Mouse (Mus musculus): ENCODE data around the gene Clasp2. TPM values are rescaled to one million over a fixed set of nuclear protein-coding genes. Genes with fewer than 3 reads are reported as not detected.
"Not testable (repeated sequence)": the region's sequence is repeated elsewhere in the genome, so short reads cannot be mapped to it uniquely, and the experiment has no call there.

Clasp2 gene
- polyA plus RNA-seq, 2 experiments: 18.7 to 21.4 TPM

GRCm38 (mm10) chr9:113894903-113895302 lies 153.6 kb downstream of the Clasp2 start:
- ATAC-seq (ENCODE audit: low FRiP score, low read depth) (no peak), DNase-seq (ENCODE audit: low spot score) (no peak)
- no peak for TF ChIP-seq POLR2A (IDR thresholded peaks at IDR 0.05; ENCODE audit: borderline replicate concordance, extremely low read depth, insufficient read depth, insufficient read length)
- H3K36me3 ChIP-seq (ENCODE audit: control insufficient read depth, insufficient read depth, low read length): peaks cover 44% of the 10 kb centered on the region
- H3K27ac ChIP-seq (replicated peaks; ENCODE audit: low read depth, low read length): no peak overlapping the region
- H3K9me3 ChIP-seq (ENCODE audit: control insufficient read depth, low read length): no peaks in the 10 kb centered on the region
- no peak overlapping the region for H3K4me2 ChIP-seq (replicated peaks; ENCODE audit: low read depth, low read length, severe bottlenecking)
- 91% methylated on average over 3 of the region's 3 CpGs for WGBS
- no peaks in the 10 kb centered on the region for H3K27me3 ChIP-seq (ENCODE audit: control insufficient read depth, insufficient read depth, low read length)
- H3K4me3 ChIP-seq (replicated peaks; ENCODE audit: low read length): no peak overlapping the region
- no peaks in the 10 kb centered on the region for H3K4me1 ChIP-seq (ENCODE audit: control insufficient read depth, insufficient read depth, low read length)
- no peak overlapping the region for H3K9ac ChIP-seq (ENCODE audit: low read depth, low read length, severe bottlenecking)

- WGBS: 67% methylated on average over 4 of the region's 4 CpGs
- no peak for DNase-seq (ENCODE audit: low spot score)
- no peak overlapping the region for H3K27ac ChIP-seq (replicated peaks; ENCODE audit: low read depth, low read length)
These were observed 161.9 kb downstream of the Clasp2 start for GRCm38 (mm10) chr9:113903136-113903535.

GRCm38 (mm10) chr9:113904315-113904714 lies 163.0 kb downstream of the Clasp2 start:
- H3K36me3 ChIP-seq (ENCODE audit: control insufficient read depth, insufficient read depth, low read length): peaks cover 54% of the 10 kb centered on the region
- H3K27ac ChIP-seq (replicated peaks; ENCODE audit: low read depth, low read length); H3K4me1 ChIP-seq (ENCODE audit: control insufficient read depth, insufficient read depth, low read length); H3K4me3 ChIP-seq (replicated peaks; ENCODE audit: low read length); H3K27me3 ChIP-seq (ENCODE audit: control insufficient read depth, insufficient read depth, low read length); H3K9me3 ChIP-seq (ENCODE audit: control insufficient read depth, low read length); H3K4me2 ChIP-seq (replicated peaks; ENCODE audit: low read depth, low read length, severe bottlenecking); ATAC-seq (ENCODE audit: low FRiP score, low read depth); DNase-seq (ENCODE audit: low spot score); H3K9ac ChIP-seq (ENCODE audit: low read depth, low read length, severe bottlenecking): not testable (repeated sequence)
- WGBS: 93% methylated on average over 6 of the region's 6 CpGs

More at GRCm38 (mm10) chr9:113903136-113903535, 161.9 kb downstream of the Clasp2 start:
- no peak overlapping the region for H3K4me3 ChIP-seq (replicated peaks; ENCODE audit: low read length)
- no peak overlapping the region for H3K9ac ChIP-seq (ENCODE audit: low read depth, low read length, severe bottlenecking)
- no peaks in the 10 kb centered on the region for H3K4me1 ChIP-seq (ENCODE audit: control insufficient read depth, insufficient read depth, low read length)
- H3K9me3 ChIP-seq (ENCODE audit: control insufficient read depth, low read length): no peaks in the 10 kb centered on the region
- H3K4me2 ChIP-seq (replicated peaks; ENCODE audit: low read depth, low read length, severe bottlenecking): no peak overlapping the region
- no peak for ATAC-seq (ENCODE audit: low FRiP score, low read depth)
- no peak for TF ChIP-seq POLR2A (IDR thresholded peaks at IDR 0.05; ENCODE audit: borderline replicate concordance, extremely low read depth, insufficient read depth, insufficient read length)
- no peaks in the 10 kb centered on the region for H3K27me3 ChIP-seq (ENCODE audit: control insufficient read depth, insufficient read depth, low read length)
- peaks cover 47% of the 10 kb centered on the region for H3K36me3 ChIP-seq (ENCODE audit: control insufficient read depth, insufficient read depth, low read length)

- no peaks in the 10 kb centered on the region for H3K27me3 ChIP-seq (ENCODE audit: control insufficient read depth, insufficient read depth, low read length)
- H3K36me3 ChIP-seq (ENCODE audit: control insufficient read depth, insufficient read depth, low read length): peaks cover 44% of the 10 kb centered on the region
- no peaks in the 10 kb centered on the region for H3K4me1 ChIP-seq (ENCODE audit: control insufficient read depth, insufficient read depth, low read length)
- 96% methylated on average over 5 of the region's 5 CpGs for WGBS
- no peak overlapping the region for H3K4me3 ChIP-seq (replicated peaks; ENCODE audit: low read length)
- no peak for TF ChIP-seq POLR2A (IDR thresholded peaks at IDR 0.05; ENCODE audit: borderline replicate concordance, extremely low read depth, insufficient read depth, insufficient read length)
- no peaks in the 10 kb centered on the region for H3K9me3 ChIP-seq (ENCODE audit: control insufficient read depth, low read length)
- H3K4me2 ChIP-seq (replicated peaks; ENCODE audit: low read depth, low read length, severe bottlenecking): no peak overlapping the region
- no peak overlapping the region for H3K9ac ChIP-seq (ENCODE audit: low read depth, low read length, severe bottlenecking)
- no peak overlapping the region for H3K27ac ChIP-seq (replicated peaks; ENCODE audit: low read depth, low read length)
- DNase-seq (ENCODE audit: low spot score) (no peak), ATAC-seq (ENCODE audit: low FRiP score, low read depth) (no peak)
These were observed 174.5 kb downstream of the Clasp2 start for GRCm38 (mm10) chr9:113915789-113916188.

- WGBS: 89% methylated on average over 5 of the region's 5 CpGs
- Histone ChIP-seq H3K9ac (ENCODE audit: low read depth, low read length, severe bottlenecking) (no peak overlapping the region), H3K27me3 (ENCODE audit: control insufficient read depth, insufficient read depth, low read length) (no peaks in the 10 kb centered on the region), H3K9me3 (ENCODE audit: control insufficient read depth, low read length) (no peaks in the 10 kb centered on the region), H3K27ac (replicated peaks; ENCODE audit: low read depth, low read length) (no peak overlapping the region), H3K4me2 (replicated peaks; ENCODE audit: low read depth, low read length, severe bottlenecking) (no peak overlapping the region), H3K4me1 (ENCODE audit: control insufficient read depth, insufficient read depth, low read length) (no peaks in the 10 kb centered on the region), H3K4me3 (replicated peaks; ENCODE audit: low read length) (no peak overlapping the region), H3K36me3 (ENCODE audit: control insufficient read depth, insufficient read depth, low read length) (peaks cover 2% of the 10 kb centered on the region)
- TF ChIP-seq POLR2A (IDR thresholded peaks at IDR 0.05; ENCODE audit: borderline replicate concordance, extremely low read depth, insufficient read depth, insufficient read length): no peak
- no peak for DNase-seq (ENCODE audit: low spot score)
- ATAC-seq (ENCODE audit: low FRiP score, low read depth): no peak
These were observed 181.4 kb downstream of the Clasp2 start for GRCm38 (mm10) chr9:113922677-113923076.

- Histone ChIP-seq H3K4me3 (replicated peaks; ENCODE audit: low read length) (no peak overlapping the region), H3K4me2 (replicated peaks; ENCODE audit: low read depth, low read length, severe bottlenecking) (no peak overlapping the region), H3K9me3 (ENCODE audit: control insufficient read depth, low read length) (no peaks in the 10 kb centered on the region), H3K27ac (replicated peaks; ENCODE audit: low read depth, low read length) (no peak overlapping the region), H3K27me3 (ENCODE audit: control insufficient read depth, insufficient read depth, low read length) (no peaks in the 10 kb centered on the region), H3K36me3 (ENCODE audit: control insufficient read depth, insufficient read depth, low read length) (no peaks in the 10 kb centered on the region; the same call in 1 of the 2 replicates), H3K4me1 (ENCODE audit: control insufficient read depth, insufficient read depth, low read length) (no peaks in the 10 kb centered on the region), H3K9ac (ENCODE audit: low read depth, low read length, severe bottlenecking) (no peak overlapping the region)
- no peak for DNase-seq (ENCODE audit: low spot score)
- no peak for ATAC-seq (ENCODE audit: low FRiP score, low read depth)
- TF ChIP-seq POLR2A (IDR thresholded peaks at IDR 0.05; ENCODE audit: borderline replicate concordance, extremely low read depth, insufficient read depth, insufficient read length): no peak
- 84% methylated on average over 5 of the region's 5 CpGs for WGBS
These were observed 183.6 kb downstream of the Clasp2 start for GRCm38 (mm10) chr9:113924883-113925282.

Data from limb, embryonic 14.5 days (tissue).